Mouse (Mus musculus): ENCODE measurements around the gene Hspb6.

Hspb6 gene

DNA sequence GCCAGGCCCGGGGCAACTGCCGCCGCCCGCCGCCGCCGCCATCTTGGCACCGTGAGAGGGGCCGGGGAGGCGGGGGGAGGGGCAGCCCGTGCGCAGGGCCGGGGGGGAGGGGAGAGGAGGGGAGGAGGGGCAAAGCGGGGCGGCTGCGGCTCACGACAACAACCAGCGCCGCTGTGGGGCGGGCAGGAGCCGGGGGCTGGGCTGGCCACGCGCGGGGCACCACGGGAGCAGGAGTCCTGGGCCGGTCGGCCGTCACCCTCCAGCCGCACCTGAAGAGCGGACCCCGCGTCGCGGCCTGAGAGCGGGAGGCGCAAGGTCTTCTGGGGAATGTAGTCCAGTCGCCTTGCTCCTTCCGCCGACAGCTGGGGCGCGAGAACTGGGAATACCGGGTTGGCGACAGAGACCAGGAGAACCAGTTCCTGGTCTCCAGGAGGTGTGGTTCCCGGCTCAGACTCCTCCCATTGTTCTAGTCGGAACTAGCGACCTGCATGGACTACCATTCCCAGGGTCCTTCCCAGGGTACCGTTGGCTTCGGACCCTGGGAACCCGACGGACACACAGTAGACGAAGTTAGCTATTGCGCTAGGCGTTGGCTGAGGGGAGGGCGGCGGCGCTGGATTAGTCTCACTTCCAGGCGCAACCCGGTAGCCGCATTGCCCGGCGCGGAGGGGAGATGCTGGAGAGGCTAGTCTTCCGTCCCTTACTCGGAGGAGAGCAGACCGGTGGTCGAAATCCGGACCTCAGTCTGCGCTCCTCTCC is 36.9 kb downstream of the Hspb6 start, which contains the start of gene Kmt2b:
Kmt2b (minus strand) TSS at position 51 of the 759 bp plus-strand sequence.
- DNase-seq, result peak; percentile 93 to 97

DNA sequence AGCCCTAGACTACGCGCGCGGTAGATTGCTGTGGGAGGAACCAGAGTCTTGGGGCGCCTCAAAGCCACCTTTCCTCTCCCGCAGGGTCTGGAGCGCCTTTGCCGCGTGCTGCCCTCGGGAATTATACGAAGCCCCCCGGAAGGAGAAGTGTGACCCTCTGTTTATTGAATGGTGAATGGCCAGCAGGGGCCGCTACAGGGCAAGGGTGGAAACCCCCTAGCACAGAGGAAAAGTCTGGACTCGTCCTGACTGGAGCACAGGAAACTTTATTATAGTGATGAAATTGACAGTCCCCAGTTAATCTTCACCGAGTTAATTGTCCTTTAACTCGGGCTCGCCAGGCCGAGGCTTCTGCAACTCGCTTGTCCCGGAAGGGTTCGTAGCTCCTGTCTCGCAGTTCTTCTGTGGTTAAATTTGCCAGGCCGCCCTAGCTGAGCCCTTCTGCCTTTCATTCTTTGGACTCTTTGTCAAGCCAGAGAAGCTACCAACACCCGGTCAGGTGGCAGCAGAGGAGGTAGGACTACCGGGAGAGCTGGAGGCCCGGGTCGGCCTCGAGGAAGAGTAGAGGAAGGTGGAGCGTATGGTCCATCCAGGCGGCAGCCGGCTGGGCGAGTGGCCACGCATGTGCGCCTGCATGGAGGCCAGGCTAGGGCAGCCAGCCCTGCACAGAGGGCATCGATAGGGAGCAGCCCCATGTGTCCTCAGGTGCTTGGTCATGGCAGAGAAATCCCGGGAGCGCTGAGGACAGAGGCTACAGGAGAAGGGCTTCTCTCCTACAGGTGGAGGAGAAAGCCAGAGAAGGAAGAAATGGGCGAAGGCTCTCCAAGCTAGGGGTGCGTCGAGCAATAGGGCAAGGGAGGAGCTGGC is 37.7 kb downstream of the Hspb6 start:
- DNase-seq, result peak; percentile 83 to 84

DNA sequence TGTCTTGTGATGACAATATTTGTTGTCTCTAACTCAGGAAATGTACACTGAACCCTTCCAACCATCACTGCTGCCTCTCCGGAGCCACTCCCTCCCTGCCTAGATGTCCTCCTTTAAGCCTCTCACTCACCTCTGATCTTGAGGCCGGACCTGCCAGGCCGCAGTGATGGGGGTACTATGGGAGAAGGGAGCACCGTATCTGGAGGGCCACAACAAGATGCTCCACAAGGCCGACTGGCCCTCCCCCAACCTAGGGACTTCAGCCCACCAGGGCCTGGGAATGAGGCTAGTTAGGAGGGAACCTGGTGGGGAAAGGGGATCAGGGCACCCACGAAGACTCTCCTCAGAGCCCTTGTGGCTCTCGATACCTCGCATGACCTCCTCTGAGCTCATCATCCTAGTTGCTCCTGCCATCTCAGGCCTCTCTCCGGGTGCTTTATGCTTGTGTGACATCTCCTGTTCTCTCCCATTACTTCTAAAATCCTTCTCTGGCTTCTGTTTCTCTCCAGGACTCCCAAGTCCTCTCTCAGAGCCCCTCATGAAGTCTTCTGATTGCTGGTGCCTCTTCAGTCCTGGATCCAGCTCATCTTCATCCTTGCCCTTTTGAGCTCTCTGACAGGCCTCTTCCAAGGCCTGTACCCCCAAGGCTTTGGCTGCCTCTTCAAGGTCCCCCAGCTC is 39.1 kb downstream of the Hspb6 start:
- no peak for DNase-seq

DNA sequence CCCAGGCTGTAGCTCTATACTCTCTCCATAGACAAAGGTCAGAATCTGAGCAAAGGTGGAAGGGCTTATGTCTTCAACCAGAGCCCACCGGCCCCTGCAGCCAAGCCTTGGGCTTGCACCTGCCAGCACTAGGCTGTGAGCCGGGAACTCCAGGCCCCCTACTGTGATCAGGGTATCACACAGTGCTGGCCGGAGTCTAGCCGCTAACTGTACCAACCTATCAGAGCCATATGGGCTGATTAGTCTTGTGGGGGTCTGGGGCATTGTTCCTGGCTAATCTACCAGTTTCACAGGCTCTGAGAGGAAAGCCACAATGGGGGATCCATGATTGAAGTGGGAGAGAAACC is 39.6 kb downstream of the Hspb6 start:
- no peak for DNase-seq

DNA sequence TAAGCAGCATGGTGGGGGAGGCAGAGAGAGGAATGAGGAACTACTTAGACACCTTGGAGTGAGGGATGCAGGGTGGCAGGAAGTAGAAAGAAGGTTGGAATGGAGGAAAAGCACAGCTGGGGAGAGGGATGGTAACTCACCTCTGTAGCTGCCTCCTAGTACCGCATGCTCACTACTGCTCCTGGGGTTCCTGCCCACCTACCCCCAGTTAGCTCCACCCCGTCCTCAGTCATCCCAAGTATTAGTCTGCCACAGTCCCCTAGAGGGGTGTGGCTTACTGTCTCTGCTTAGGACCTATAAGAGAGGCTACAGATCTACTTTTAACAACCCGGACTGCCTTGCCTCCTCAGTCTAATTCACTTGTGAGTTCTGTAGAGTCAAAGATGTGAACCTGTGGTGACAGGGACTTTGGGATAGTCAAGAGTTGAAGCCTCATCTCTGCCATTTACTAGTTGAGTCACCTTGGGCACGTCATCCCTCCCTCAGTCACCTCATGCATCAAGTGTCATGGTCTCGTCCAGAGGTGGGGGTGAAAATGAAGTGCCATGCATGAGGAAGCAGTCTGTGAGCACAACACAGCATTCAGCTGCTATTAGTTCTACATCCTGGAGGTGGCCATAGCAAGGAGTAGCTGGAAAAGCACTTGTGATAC is 40.9 kb downstream of the Hspb6 start:
- DNase-seq, result no peak

DNA sequence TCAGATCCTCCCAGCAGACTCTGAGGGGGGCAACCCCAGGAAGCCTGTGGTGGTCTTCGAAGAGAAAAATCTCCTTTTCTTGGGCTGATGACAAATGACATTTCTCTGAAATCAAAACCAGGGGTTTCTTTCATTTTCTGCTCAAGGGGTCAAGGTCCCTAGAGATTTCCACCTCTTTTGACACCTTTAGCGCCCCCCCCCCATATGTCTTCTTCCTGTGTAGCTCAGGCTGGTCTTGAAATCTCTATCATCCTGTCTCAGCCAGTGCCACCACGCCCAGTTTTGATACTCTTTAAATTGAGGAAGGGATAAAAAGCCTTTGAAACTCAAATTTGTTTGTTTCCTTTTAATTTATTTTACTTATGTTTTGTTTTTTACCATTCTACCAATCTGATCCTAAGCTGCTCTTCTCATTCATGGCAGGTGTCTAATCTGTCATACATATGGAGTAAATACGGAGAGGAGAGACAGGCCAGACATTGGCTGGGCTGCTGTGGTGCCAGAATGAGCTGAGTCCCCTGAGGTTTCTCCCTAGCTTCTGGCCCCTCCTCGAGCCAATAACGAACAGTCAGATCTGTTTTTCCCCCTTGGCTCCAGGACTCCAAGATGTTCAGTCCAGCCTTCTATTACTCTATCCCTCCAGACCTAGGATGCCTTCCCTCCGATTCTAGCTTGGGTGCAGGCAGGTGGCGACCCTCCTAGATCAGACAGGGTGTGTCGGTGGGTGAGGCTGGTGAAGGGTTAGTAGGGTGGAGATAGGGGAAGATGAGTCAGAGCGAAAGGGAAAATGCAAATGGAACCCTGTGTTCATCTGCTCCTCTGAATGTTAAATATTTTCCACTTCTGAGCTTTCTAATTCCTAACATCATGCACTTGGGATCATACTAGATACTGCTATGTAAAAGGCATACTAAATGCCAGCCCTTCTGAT is 41.9 kb downstream of the Hspb6 start:
- no peak for DNase-seq

DNA sequence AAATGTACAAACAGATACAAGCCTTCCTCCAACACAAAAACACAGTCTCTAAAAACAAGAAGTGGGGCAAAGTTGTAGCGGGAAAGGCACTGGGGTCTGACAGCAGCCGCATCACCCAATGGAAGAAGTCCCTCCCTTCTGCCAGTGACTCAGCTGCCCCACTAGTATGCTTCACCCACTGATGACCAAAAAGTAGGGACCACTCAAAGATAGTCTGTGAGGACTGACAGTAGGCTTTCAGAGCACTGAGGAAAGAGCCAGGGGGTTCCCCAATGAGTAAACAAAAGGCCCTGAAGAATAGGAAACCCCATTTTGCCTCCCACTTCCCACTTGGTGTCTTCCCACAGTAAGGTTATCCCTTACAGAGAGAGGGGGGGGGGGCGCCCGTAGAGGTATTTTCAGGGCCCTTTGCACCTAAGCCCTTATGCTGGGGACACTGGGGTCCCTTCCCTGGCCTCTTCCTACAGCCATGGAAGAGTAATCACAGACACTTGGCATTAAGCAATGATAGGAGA is 42.6 kb downstream of the Hspb6 start:
- DNase-seq, result no peak

DNA sequence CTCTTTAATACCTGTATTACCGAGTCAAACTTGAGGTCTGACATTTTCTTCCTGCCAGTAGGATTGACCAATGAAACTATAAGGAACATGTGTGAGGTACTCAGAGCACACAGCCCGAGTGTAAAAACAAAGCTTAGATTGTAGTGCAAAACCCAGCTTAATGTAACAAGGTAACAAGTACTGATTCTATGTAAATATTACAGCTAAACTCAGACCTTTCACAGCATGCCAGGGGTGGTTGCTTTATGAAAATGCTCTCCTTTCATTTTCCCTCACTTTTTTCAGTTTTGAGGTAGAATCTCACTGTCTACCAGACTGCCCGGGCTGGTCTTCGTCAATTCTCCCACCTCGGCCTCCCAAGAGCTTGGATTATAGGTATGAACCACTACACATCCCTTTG is 44.1 kb downstream of the Hspb6 start:
- DNase-seq, result no peak

DNA sequence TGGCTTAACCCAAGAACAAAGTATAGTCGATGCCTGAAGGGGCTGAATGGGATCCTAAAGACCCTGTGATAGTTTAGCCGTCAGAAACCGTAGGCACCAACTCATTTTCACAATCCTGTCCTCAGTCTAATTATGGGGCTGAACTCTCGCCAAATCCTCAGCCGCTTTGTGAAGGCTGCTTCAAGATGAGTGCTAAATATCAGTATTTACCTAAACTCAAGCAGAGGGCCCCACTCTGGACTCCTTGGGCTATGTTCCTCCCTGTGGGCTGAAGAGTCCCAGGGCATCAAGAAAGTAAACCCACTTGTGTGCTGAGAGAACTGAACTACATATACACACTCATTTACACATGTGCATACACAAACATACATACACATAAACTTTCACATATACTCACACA is 44.8 kb downstream of the Hspb6 start:
- no peak for DNase-seq

DNA sequence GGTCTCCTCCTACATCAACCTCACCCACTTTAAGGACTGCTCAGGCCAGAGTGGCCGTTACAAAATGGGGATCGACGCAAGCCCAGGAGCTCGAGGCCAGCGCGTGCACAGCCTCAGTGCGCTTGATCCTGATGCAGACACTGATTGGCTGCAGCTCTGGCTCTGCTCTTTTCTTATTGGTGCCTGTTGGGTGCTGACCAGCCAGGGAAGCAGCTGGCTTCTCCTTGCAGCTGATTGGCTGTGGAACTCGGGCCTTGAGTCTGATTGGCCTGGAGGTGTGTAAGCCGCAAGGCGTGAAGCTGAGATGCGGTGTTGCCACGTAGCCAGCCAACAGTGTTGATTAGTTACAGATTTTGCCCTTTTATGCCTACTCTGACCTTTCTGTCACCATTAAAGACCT is 46.8 kb downstream of the Hspb6 start, which contains the start of gene Zbtb32:
Zbtb32 (minus strand) TSS at position 124 of the 400 bp plus-strand sequence.
- DNase-seq, result no peak

DNA sequence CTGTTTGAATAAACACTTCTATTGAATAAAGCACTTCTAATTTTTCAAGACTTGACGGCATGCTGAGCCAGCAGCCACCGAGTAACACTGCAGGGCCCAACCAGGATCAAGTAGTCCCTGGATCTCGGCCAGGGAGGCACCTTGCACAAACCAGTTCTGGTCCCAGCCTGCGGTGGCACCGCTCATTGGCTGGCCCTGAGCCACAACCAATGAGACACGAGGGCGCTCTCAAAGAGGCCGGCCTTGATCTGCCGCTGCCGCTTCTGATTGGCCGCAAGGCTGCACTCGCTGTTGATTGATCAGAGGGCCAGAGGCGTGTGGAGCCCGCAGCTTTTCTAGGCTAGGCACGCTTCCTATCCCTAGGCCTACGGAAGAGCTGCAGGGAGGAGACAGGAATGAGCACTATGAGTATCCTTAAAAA is 48.0 kb downstream of the Hspb6 start:
- DNase-seq, result peak; percentile 97

DNA sequence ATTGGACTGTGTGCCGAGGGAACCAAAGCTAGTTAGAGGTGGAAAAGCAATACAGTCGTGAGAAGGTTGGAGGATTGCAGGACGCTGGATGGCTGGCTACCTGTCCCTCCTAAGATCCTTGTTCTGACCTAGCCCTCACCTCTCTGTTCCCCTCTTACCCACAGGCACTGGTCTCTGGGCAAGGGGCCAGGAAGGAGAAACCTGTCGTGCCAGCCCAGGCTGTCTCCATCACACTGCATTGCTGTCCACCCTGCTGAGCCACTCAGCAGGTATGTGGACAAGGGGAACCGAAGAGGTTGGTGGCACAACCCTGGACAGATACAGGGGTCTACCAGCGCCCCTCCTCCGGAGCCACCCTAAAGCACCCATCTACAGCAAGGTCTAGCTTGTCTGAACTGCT is 48.7 kb downstream of the Hspb6 start:
- DNase-seq, result no peak

DNA sequence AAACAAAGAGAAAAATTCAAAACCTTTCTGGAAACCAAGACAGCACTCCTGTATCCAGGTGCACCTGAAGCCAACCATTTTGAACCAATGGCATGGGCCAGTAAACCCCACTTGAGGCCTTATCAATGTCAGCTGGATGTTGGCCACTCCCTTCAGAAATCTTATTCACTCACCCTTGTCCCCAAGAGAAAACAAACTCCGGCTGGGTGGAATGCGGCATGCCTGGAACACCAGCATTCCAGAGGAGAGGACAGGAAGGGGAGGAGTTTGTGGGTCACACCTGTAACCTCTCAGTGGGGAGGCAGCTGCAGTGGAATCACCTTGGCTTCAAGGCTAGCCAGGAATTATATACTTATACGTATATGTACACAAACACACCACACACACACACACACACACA is 50.6 kb downstream of the Hspb6 start:
- no peak for DNase-seq

DNA sequence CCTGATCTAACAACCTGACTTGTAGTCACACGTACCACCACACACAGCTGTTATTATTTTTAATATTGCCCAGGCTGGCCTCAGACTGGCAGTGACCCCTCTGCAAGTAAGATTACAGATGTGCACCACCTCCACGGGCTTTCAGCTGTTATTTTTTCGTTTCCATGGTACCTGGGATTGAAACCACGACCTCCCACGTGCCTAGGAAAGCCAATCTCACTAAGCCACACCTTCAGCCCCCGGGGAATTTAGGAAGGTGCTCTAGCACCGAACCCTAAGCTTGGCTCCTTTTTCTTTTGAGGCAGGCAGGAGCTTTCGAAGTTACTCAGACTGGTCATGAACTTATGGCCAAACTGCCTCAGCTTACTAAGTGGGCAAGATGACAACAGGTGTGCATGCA is 52.4 kb downstream of the Hspb6 start:
- no peak for DNase-seq

DNA sequence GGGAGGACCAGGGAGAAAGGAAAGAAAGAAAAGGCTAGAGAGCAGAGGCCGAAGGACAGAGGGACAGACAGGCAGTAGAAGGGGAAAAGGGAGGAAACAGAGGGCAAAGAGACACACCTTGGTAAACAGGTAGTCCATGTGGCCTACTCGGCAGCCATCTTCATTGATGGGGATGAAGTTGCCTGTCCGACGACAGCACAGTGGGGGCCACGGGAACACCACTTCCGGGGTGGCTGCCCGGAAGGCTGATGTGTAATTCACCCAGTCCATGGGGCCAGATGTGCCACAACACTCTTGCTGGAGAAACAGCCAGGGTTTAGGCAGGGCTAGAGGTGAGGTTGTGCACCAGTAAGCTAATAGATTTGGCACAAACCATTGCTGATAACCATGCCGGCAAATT is 53.0 kb downstream of the Hspb6 start:
- no peak for DNase-seq
